Mouse (Mus musculus) retina, embryonic 14.5 days (tissue): ENCODE measurements around the gene Krt7.

Experiments used
- DNase-seq: peaks from one replicate; pipeline ENCODE4 v3.0.0-alpha.2; 2015; ENCODE audit warnings: low spot score

The Krt7 gene

DNA sequence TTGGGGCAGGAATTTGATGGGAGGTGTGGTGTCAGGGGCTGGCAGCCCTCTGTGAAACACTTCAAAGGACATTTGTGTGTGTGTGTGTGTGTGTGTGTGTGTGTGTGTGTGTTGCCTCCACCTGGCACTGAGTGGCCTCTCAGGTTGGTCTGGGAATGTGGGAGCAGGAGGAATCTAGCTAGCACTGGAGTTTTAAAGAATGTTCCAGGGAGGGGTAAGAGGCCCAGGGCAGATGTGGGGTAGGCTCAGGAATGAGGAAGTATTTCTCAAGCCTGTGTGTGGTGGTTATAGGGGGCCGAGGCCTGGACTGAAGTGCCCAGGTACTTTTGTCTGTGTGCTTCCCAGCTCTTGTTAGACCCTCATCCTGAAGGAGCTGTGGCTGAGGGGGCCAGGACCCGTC is at the start of gene Krt7:
TSS of gene Krt7 (plus strand) at position 269 of the 400 bp plus-strand sequence.
- DNase-seq: no peak

- no peak for DNase-seq
These were observed 48.3 kb upstream of the Krt7 start for GRCm38 (mm10) chr15:101362393-101363010.

GRCm38 (mm10) chr15:101363933-101364332 is 46.9 kb upstream of the Krt7 start:
- DNase-seq: no peak

GRCm38 (mm10) chr15:101364425-101364824 is 46.4 kb upstream of the Krt7 start:
- no peak for DNase-seq

DNA sequence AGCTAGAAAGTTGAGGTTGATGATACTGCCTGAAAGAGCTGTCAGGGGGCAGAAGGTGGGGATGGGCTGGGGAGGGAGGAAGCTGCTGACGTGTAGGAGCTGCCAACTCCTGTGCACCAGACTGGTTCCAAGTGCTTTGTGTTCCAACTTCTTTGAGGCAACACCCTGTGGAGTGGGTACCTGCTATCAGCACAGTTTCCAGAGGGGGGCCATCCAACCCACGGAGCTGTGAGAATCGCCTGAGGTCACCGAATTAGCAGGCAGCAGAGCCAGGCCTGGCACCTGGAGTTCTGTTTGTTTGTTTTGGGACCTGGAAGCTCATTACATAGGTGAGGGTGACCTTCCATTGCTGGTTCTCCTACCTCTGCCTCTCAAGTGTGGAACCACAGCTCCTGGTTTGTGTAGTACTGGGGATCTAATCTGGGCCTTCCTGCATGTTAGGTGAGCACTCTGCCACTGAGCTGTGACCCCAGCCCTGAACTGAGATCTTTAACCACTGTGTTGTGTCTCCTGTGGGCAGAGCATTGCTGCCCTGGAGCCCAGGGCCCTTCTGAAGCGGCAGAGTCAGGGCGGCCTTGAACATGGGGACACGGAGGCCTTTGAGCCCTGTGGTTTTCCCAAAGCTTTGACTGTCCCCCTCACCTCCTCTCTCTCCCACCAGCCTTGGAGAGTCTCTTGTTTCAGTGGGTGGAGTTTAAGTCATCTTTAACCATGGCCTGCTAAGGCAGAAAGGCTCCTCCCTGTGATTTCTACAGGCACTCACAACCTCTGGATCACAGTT is 45.8 kb upstream of the Krt7 start:
- DNase-seq: no peak

DNA sequence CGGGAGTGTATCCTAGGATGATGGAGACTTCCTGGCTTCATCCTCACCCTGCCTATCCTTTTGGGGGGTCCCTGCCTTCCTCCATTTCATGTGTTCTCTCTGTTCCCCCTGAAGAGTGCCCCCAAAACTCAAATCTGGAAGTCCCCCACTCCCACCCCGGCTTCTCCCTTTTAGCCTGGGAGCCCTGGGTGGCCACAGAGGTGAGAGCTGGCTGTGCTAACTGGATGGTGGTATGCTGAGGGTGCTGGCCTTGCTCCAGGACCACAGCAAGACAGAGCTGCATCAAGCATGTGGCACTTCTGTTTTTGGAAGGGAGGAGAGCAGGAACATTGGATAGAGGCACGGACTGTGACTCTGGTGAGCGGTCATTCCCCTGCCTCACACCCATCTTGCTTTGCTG is 45.1 kb upstream of the Krt7 start:
- DNase-seq: no peak

DNA sequence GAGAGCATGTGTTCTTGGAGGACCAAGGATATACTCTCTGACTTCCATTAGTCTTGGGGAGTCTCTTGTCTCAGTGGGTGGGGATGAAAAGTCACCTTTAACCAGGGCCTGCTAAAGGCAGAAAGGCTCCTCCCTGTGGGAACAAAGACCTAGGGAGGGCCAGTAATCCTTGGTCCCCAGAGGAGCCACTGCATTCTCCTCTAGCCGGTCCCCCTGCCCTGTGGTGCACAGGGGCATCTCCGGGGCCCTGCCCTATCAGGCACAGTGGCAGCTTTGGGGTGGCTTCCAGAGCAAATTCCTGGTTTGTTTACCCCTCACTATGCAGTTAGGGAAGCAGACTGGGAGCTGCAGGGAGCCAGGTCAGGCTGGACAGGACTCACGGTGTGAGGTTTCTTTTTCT is 44.4 kb upstream of the Krt7 start:
- no peak for DNase-seq

- no peak for DNase-seq
These were observed 43.9 kb upstream of the Krt7 start for GRCm38 (mm10) chr15:101366926-101367325.

DNA sequence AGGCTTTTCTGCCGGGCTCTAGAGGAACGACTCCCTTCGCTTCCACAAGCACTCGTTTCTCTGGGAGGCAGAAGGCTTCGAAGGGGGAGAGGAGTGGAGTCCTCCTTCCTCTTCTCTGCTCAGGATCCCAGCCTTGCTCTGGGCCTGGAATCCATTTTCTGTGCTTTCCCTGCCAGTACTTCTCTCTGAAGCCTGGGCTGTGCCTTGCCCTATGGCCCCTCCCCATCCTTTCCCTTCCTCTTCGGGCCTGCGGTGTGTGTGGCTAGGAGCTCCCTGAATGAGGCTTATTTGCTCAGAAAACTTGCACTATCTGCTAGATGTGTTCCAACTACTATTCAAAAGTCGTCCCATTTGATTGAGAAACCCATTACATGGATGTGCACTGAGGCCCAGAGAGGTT is 43.3 kb upstream of the Krt7 start:
- DNase-seq: no peak

GRCm38 (mm10) chr15:101368015-101368414 is 42.8 kb upstream of the Krt7 start:
- DNase-seq: no peak

DNA sequence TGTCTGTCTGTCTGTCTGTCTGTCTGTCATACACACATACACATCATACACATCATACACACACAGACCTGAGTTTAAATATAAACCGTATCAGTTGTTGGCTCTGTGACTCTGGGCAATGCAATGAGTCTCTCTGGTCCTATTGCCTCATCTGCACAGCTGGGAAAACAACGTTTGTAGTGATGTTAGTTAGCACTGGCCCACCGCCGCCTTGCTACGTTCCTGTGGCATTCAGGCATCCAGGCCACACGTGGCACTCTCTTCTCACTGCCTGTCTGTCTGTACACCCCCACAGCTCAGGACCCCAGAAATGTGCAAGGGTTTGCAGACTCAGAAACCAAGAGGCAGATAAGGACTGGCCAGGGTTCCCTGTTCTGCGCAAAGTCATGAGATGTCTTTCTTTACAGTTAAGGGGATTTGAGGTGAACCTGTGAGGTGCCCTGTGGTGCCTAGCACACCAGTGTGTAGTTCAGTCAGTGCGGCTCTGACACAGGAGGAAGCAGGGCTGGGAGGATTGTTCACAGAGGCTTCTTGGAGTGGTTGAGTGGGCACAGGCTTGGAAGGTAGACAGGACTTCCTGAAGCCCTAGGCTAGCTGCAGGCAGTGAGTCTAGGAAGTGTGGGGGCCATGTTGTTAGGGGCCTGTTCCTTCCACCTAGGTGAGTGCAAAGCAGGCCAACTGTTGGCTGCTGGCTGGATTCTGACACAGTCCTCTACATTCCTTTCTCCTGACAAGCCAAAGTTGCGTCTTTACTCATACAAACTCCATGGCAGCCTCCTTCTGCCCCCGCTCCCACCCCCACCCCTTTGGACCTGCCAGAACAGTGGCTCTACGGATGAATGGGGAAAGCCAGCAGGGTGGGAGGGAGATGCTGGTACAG is 42.1 kb upstream of the Krt7 start:
- no peak for DNase-seq

DNA sequence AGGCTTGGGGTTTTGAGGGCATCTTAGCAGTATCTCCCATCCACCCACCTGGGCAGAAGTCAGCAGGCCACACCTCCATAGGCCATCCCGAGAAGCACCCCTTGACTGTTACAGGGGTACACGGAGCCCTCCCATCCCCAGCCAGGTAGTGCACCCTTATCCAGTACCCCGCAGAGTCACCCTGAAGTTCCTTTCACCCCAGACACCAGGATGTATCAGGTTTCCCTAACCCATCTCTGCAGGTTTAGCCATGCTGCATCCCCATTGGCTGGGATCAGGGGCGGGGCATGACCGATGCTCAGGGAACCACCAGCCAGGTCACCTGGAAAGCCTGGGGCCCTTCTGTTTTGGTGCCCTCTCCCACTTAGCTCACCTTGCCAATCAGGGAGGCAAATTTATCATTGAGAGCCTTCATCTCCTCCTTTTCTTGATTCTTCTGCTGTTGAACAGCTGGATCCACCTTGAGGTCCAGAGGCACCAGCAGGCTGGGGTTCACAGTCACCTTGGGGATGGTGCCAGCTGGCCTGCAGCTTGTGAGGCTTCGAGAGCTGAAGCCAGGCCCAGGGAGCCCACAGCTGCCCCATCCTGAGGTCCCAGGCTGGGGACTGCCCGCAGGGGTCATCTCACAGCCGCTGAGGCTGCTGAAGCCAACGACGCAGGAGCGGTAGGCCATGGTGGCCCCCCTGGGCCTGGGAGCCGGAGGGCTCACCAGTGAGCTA is 41.3 kb upstream of the Krt7 start:
- DNase-seq: no peak

DNA sequence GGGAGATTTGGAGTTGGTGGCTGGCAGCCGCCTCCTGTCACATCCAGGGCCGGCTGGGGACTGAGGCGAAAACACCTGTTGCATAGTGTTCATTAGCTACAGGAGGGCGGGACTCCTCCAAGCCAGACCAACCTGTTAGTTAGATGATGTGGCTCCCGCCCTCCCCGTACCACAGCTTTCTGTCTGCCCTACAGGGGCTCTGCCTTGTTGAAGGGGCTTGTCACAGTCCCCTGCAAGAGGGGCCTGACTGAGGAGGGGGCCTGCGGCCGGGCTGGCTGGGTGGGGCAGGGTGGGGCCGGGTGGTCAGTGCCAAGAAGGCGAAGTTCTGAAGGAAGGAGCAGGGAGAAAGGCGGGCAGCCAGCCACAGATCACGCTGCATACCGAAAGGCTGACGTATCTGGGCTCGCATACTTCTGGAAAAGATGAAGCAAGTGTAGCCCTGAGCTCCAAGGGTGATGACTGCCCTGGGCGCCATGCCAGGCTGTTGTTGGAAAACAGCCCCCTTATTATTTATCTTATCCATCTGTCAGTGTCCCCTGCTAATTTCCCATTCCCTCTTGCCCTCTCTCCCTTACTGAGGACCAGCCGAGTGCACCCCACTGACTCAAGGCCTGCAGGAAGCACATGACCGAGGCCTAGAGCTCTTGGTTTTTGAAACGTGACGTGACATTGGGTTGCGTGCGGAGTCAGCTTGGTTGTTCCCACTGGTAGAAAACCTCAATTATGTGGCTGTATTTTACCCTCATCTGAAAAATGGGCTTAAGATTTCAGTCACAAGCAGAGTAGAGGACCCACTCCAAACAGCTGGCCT is 40.5 kb upstream of the Krt7 start, which contains the start of gene Krt80:
TSS of gene Krt80 (minus strand) at position 62 of the 811 bp plus-strand sequence.
- DNase-seq: no peak

DNA sequence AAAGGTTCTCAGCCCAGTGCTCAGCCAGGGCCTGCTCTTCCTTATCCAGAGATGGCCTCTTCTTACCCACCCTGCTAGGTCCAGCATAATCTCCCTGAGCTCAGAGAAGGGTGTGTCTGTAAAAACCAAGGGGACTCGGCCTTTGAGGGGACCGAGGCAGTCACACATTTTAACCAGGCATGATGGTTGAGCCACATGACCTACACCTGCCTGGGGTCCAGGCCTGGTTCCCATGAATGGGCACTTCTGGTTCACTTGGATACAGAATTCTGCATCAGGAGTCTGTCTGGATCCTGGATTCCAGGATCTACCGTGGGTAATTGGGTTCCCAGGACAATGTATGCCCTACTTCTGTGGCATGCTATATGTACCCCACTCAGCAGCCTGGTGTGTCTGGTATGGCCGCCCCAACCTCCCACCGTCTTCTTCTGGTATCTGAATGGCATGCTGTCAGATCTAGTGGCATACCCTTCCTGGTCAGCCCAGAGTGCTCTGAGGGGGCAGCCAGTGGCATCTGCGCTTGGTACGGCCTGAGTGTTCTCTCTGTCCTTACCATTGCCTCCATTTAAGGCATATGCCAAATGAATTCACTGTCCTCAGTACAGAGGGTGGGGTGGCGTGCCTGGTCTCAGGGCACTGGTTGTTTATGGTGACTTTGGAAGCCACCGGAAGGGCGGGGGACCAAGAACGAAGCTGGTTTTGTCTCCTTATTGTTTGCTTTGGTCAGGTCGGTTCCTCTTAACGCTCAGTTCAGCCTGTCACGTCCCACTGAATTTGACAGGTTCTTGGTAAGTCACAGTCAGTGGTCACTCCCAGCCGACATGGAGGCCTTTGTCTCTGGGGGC is 39.5 kb upstream of the Krt7 start:
- no peak for DNase-seq

DNA sequence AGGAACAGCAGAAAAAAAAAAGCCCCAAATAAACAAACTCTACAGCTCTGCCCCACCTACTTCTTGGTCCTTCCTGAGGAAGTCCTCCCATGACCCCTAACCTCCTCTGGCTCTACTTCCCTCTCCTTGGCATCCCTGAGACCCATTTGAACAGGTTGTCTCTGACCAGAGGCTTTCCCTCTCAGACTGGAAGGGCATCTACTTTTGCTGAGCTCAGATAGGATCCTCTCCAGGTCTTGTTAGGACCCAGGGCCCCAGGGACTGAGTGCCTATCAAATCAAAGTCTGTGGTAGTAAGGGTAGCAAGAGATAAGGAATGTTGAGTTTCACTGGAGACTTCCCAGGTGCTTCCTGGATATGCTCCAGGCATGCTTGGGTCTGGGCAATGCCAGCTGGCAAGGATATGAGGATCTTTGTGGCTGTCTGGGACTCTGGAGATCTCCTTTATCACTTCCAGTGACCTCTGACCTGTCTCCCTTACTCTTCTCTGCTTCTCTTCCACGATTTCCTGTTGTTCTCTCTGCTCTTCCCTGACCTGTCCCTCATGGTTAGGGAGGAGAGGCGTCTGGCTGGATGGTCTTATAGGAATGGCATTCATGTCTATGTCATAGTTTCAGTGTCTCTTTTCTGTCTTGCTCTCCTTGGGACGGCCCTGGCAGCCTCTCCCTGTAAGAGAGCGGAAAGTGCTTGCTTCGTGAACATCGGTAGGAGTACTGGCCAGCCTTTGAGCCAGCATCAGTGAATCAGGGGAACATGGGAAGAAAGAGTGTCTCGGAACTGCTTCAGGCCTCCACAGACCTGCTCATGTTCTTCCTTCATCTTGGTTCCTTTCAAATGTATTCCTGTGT is 38.5 kb upstream of the Krt7 start:
- no peak for DNase-seq

DNA sequence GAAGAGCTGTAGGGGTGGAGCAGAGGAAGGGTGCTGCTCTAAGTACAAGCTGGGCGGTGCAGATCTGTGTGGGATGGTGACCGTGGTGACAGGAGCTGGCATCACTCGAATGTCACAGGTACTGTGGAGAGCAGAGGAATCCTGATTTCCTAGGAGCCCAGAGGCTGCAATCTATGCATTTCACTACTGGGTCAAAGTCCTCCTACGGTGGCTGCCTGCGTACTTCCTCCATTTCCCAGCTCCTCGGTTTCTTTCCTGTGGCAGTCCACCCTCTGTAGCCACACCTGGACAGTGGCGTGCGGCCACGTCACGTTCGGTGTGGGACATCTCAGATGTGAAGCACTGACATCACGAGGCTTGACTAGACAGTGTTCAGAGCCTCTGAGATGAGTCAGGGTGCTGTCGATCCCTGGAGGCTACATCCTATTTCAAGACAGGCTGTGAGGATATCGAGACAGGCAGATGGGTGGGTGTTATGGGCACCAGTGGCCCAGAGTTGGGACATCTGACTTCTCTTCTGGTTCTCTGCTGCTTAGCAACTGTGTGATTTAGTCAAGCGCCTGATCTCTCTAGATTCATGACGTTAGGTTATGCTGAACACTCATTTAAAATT is 37.5 kb upstream of the Krt7 start:
- no peak for DNase-seq

GRCm38 (mm10) chr15:101374879-101375278 is 36.0 kb upstream of the Krt7 start:
- no peak for DNase-seq

GRCm38 (mm10) chr15:101375956-101376775 is 34.7 kb upstream of the Krt7 start:
- DNase-seq: no peak
